Mouse (Mus musculus) G1E (cell line): ENCODE measurements around the gene Lce3d. TPM values are rescaled to one million over a fixed set of nuclear protein-coding genes. Genes with fewer than 3 reads are reported as not detected.
A peak's percentile ranks its signal among the peaks of the same experiment; 100 is the strongest.

Experiments used
- ATAC-seq: 2 replicates; pipeline ENCODE4 v1.8.0; 2016; ENCODE audit warnings: mild to moderate bottlenecking; ENCODE audit not compliant: insufficient number of reproducible peaks, poor library complexity, low FRiP score, severe bottlenecking; ENCODE audit errors: extremely low read depth
- DNase-seq: peaks from one replicate; pipeline ENCODE4 v3.0.0; 2012; ENCODE audit warnings: low spot score
- H3K27me3 ChIP-seq: 2 replicates; pipeline ENCODE4 v1.6.1; 2012; ENCODE audit warnings: mild to moderate bottlenecking, low read length, inconsistent platforms; ENCODE audit not compliant: insufficient read depth
- H3K36me3 ChIP-seq: replicated peaks from 2 replicates; pipeline ENCODE3; 2012; ENCODE audit warnings: mild to moderate bottlenecking, inconsistent platforms
- H3K4me1 ChIP-seq: 2 replicates; pipeline ENCODE4 v1.6.1; 2012; ENCODE audit warnings: low read depth, low read length, inconsistent platforms, mixed read lengths; ENCODE audit not compliant: insufficient read depth
- H3K4me3 ChIP-seq: 2 replicates; pipeline ENCODE4 v1.5.1; 2012; ENCODE audit warnings: low read depth, mild to moderate bottlenecking, inconsistent platforms, low read length, moderate library complexity, mixed read lengths
- H3K9me3 ChIP-seq: replicated peaks from 2 replicates; pipeline ENCODE4 v1.6.1; 2012; ENCODE audit warnings: inconsistent platforms
- CTCF ChIP-seq: IDR thresholded peaks from 2 replicates; pipeline ENCODE4 v1.5.1; 2012; ENCODE audit warnings: low read depth, low read length, inconsistent platforms, mixed read lengths
- GATA1 ChIP-seq: IDR thresholded peaks from 2 replicates; pipeline ENCODE4 v1.6.1; 2012; ENCODE audit warnings: borderline replicate concordance, low read length, inconsistent platforms, mixed read lengths
- GATA2 ChIP-seq: IDR thresholded peaks from 2 replicates; pipeline ENCODE4 v1.6.1; 2012; ENCODE audit warnings: low read depth, low read length, inconsistent platforms, borderline replicate concordance
- POLR2AphosphoS5 ChIP-seq: IDR thresholded peaks from 2 replicates; pipeline ENCODE4 v1.6.1; 2012; ENCODE audit warnings: low read depth, low read length, inconsistent platforms; ENCODE audit not compliant: insufficient replicate concordance
- TAL1 ChIP-seq: conservative IDR thresholded peaks from 2 replicates; pipeline ENCODE4 v1.6.1; 2012; ENCODE audit warnings: low read depth, low read length, inconsistent platforms, mixed read lengths
- polyA plus RNA-seq: library from polyadenylated mRNA; stranded (reverse); fragments of >175 nt; gene quantifications from 2 replicates; pipeline ENCODE4 v1.2.3, GENCODE M21; 2012
- total RNA-seq, 2 experiments: library from RNA; stranded (forward) in 1 of 2; stranded (reverse) in 1 of 2; fragments of 200-1000 nt in 1 of 2; fragments of >200 nt in 1 of 2; fragmentation: Nextera tagmentation in 1 of 2; gene quantifications; 2 replicates each; pipeline ENCODE4 v1.2.3; 2014 to 2017

Gene Lce3d
- total and polyA plus RNA-seq, 3 experiments: not detected

DNA sequence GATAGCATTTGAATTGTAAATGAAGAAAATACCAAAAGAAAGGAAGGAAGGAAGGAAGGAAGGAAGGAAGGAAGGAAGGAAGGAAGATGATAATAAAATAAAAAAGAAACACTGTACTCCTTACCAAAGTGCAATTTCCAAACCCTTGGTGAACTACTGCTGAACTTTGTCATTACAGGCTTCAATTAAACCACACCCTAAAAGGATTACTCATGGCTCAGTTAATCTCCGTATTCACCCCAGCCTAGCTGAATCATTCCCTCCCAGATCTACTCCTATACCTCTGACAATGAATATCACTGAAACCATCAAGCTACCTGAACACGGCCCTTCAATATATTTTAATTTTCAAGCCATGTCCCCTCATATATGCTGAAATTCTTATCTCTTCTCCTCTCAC is 21.3 kb downstream of the Lce3d start:
- ATAC-seq (no peak), DNase-seq (no peak)
- no peaks in the 10 kb centered on the region for H3K4me1 ChIP-seq
- no peak for TF ChIP-seq GATA1
- no peak for TF ChIP-seq CTCF
- TF ChIP-seq POLR2AphosphoS5: no peak
- TF ChIP-seq GATA2: no peak
- TF ChIP-seq TAL1: no peak
- no peaks in the 10 kb centered on the region for H3K9me3 ChIP-seq
- H3K27me3 ChIP-seq: no peaks in the 10 kb centered on the region
- no peak overlapping the region for H3K4me3 ChIP-seq
- no peaks in the 10 kb centered on the region for H3K36me3 ChIP-seq

DNA sequence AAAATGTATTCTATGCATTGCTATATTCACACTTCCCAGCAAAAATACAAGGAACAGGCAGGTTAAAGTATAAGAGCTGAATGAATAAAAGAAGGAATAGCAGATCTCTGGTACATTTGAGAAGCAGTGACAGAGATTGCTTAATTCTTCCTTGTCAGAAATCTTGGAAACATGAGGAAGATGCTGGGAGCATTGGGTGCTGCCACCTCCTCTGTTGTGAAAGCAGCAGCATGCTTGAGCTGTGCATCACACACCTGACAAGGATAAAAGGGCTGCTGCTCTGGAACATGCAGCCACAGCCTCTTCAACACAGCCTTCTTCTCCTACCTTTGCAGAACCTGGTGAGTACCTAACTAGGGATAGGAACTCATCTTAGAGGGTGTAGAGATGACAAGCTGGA is 34.7 kb downstream of the Lce3d start, which contains the start of gene Lce3f:
Gene Lce3f, plus strand, starts transcription at position 301 of the 400 bp plus-strand sequence.
- TF ChIP-seq GATA2 (no peak), POLR2AphosphoS5 (no peak), CTCF (no peak), TAL1 (no peak), GATA1 (no peak)
- H3K4me1 ChIP-seq: no peaks in the 10 kb centered on the region
- no peaks in the 10 kb centered on the region for H3K36me3 ChIP-seq
- 0 out of 2 replicates have a peak, but pooled peaks cover 2% of the 10 kb centered on the region for H3K9me3 ChIP-seq
- no peaks in the 10 kb centered on the region for H3K27me3 ChIP-seq
- DNase-seq: no peak
- ATAC-seq: no peak
- H3K4me3 ChIP-seq: no peak within 1 kb of the TSS

DNA sequence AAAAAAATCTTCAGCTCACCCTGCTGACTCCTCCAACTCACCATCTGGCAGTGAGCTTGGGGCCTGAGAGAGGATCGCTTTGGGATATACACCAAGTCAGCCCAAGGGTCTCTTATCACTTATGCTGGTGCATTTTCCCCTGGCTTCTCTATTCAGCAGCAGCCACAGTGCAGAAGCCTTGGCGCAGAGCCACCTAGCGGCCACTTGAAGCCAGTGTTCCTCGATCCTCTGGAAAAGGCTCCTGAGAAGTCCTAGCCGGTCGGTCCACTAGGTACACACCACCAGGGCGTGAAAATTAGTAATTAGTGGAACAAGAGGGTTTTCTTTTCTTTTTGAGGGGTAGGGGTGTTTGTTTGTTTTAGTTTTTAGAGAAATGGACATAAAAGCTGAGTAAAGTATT is 41.5 kb downstream of the Lce3d start:
- DNase-seq (no peak), ATAC-seq (peak; percentile 40; the same call in 1 of the 2 replicates)
- Histone ChIP-seq H3K27me3 (no peaks in the 10 kb centered on the region), H3K4me3 (no peak overlapping the region), H3K9me3 (peaks cover 2% of the 10 kb centered on the region; the same call in 1 of the 2 replicates), H3K4me1 (no peaks in the 10 kb centered on the region), H3K36me3 (no peaks in the 10 kb centered on the region)
- 0 out of 2 replicates have a peak, but pooled peaks have one; percentile 4 for TF ChIP-seq CTCF
- TF ChIP-seq POLR2AphosphoS5: no peak

DNA sequence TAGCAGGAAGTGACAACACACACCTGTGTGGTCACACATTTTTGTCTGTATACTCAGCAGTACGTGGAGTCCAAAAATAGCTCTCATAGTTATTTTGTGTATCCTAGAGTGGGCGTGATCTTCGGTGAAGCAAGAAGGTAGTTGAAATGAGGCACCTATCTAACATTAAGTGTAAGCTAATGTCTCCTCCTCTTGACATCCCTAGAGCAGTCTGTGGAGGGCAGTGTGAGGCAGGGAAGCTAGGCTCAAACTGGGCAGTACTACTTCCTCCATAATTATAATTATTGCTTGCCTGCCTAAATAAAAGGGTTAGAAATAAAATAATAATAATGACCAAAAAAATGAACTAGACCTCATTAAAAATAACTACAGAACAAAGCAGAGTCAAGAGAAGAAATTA is 43.4 kb downstream of the Lce3d start:
- peaks cover 2% of the 10 kb centered on the region; the same call in 1 of the 2 replicates for H3K9me3 ChIP-seq

DNA sequence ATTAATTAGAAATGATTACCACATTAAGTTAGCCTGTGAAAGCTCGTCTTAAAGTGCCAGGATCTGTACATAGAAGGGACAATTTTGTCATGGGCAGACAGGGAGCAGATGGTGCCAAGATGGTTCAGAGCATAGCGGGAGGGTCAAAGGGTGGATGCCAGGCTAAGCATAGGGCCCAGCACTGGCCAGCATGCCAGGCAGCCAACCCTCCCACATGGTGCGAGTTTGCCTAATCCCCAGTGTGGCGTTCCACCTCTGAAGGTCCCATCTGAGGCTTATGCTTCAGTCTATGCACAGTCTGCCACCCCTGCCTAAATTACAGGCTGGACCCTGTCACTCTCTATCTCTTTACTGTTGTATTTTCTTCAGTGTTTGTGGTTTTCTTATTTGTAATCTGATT is 45.7 kb downstream of the Lce3d start:
- Histone ChIP-seq H3K4me3 (no peak overlapping the region), H3K4me1 (no peaks in the 10 kb centered on the region), H3K27me3 (no peaks in the 10 kb centered on the region), H3K9me3 (peaks cover 2% of the 10 kb centered on the region; the same call in 1 of the 2 replicates), H3K36me3 (no peaks in the 10 kb centered on the region)
- TF ChIP-seq TAL1 (no peak), GATA1 (no peak), CTCF (no peak), POLR2AphosphoS5 (no peak), GATA2 (no peak)
- DNase-seq: no peak
- ATAC-seq: no peak

More for the DNA sequence above, 43.4 kb downstream of the Lce3d start:
- TF ChIP-seq GATA1 (no peak), TAL1 (no peak)
- DNase-seq (no peak), ATAC-seq (no peak)
- H3K36me3 ChIP-seq: no peaks in the 10 kb centered on the region
- no peak overlapping the region for H3K4me3 ChIP-seq
- no peaks in the 10 kb centered on the region for H3K4me1 ChIP-seq
- H3K27me3 ChIP-seq: no peaks in the 10 kb centered on the region

Other genes with a start within 250 kb of the Lce3d start
Only the 20 nearest of the 21 such genes appear.
- gene Lce1f, start 237.0 kb upstream of the Lce3d start, total RNA-seq (2014; fragmentation: Nextera tagmentation): not detected in 2 replicates
- gene Lce1f, start 237.0 kb upstream of the Lce3d start, total RNA-seq (2017): not detected in 2 replicates
- gene Lce1f, start 237.0 kb upstream of the Lce3d start, polyA plus RNA-seq: not detected in 2 replicates
- gene Gm38119, start 218.3 kb upstream of the Lce3d start, total RNA-seq (2014; fragmentation: Nextera tagmentation): not detected in 2 replicates
- gene Gm38119, start 218.3 kb upstream of the Lce3d start, total RNA-seq (2017): not detected in 2 replicates
- gene Gm38119, start 218.3 kb upstream of the Lce3d start, polyA plus RNA-seq: not detected in 2 replicates
- gene Lce1g, start 205.1 kb upstream of the Lce3d start, total RNA-seq (2014; fragmentation: Nextera tagmentation): not detected in 2 replicates
- gene Lce1g, start 205.1 kb upstream of the Lce3d start, total RNA-seq (2017): not detected in 2 replicates
- not detected in 2 replicates for gene Lce1g, start 205.1 kb upstream of the Lce3d start, polyA plus RNA-seq
- gene Lce1h, start 192.3 kb upstream of the Lce3d start, total RNA-seq (2014; fragmentation: Nextera tagmentation): not detected in 2 replicates
- gene Lce1h, start 192.3 kb upstream of the Lce3d start, total RNA-seq (2017): not detected in 2 replicates
- gene Lce1h, start 192.3 kb upstream of the Lce3d start, polyA plus RNA-seq: not detected in 2 replicates
- gene Lce1i, start 178.5 kb upstream of the Lce3d start, total RNA-seq (2014; fragmentation: Nextera tagmentation): not detected in 2 replicates
- gene Lce1i, start 178.5 kb upstream of the Lce3d start, total RNA-seq (2017): not detected in 2 replicates
- not detected in 2 replicates for gene Lce1i, start 178.5 kb upstream of the Lce3d start, polyA plus RNA-seq
- gene Lce1j, start 166.9 kb upstream of the Lce3d start, total RNA-seq (2014; fragmentation: Nextera tagmentation): not detected in 2 replicates
- not detected in 2 replicates for gene Lce1j, start 166.9 kb upstream of the Lce3d start, total RNA-seq (2017)
- gene Lce1j, start 166.9 kb upstream of the Lce3d start, polyA plus RNA-seq: not detected in 2 replicates
- not detected in 2 replicates for gene Lce1k, start 149.5 kb upstream of the Lce3d start, total RNA-seq (2014; fragmentation: Nextera tagmentation)
- gene Lce1k, start 149.5 kb upstream of the Lce3d start, total RNA-seq (2017): not detected in 2 replicates
- not detected in 2 replicates for gene Lce1k, start 149.5 kb upstream of the Lce3d start, polyA plus RNA-seq
- not detected in 2 replicates for gene Kprp, start 130.1 kb upstream of the Lce3d start, total RNA-seq (2014; fragmentation: Nextera tagmentation)
- gene Kprp, start 130.1 kb upstream of the Lce3d start, total RNA-seq (2017): 0.05 and 0.06 TPM in 2 replicates
- not detected in 2 replicates for gene Kprp, start 130.1 kb upstream of the Lce3d start, polyA plus RNA-seq
- gene Lce1l, start 106.1 kb upstream of the Lce3d start, total RNA-seq (2014; fragmentation: Nextera tagmentation): not detected in 2 replicates
- not detected in 2 replicates for gene Lce1l, start 106.1 kb upstream of the Lce3d start, total RNA-seq (2017)
- not detected in 2 replicates for gene Lce1l, start 106.1 kb upstream of the Lce3d start, polyA plus RNA-seq
- not detected in 2 replicates for gene 2310050C09Rik, start 87.2 kb upstream of the Lce3d start, total RNA-seq (2014; fragmentation: Nextera tagmentation)
- not detected in 2 replicates for gene 2310050C09Rik, start 87.2 kb upstream of the Lce3d start, total RNA-seq (2017)
- not detected in 2 replicates for gene 2310050C09Rik, start 87.2 kb upstream of the Lce3d start, polyA plus RNA-seq
- not detected in 2 replicates for gene Lce3a, start 31.2 kb upstream of the Lce3d start, total RNA-seq (2014; fragmentation: Nextera tagmentation)
- not detected in 2 replicates for gene Lce3a, start 31.2 kb upstream of the Lce3d start, total RNA-seq (2017)
- gene Lce3a, start 31.2 kb upstream of the Lce3d start, polyA plus RNA-seq: not detected in 2 replicates
- gene Lce3b, start 24.4 kb upstream of the Lce3d start, total RNA-seq (2014; fragmentation: Nextera tagmentation): not detected in 2 replicates
- gene Lce3b, start 24.4 kb upstream of the Lce3d start, total RNA-seq (2017): not detected in 2 replicates
- not detected in 2 replicates for gene Lce3b, start 24.4 kb upstream of the Lce3d start, polyA plus RNA-seq
- gene Lce3c, start 12.9 kb upstream of the Lce3d start, total RNA-seq (2014; fragmentation: Nextera tagmentation): not detected in 2 replicates
- not detected in 2 replicates for gene Lce3c, start 12.9 kb upstream of the Lce3d start, total RNA-seq (2017)
- gene Lce3c, start 12.9 kb upstream of the Lce3d start, polyA plus RNA-seq: not detected in 2 replicates
- not detected in 2 replicates for gene Lce3e, start 9.7 kb downstream of the Lce3d start, total RNA-seq (2014; fragmentation: Nextera tagmentation)
- gene Lce3e, start 9.7 kb downstream of the Lce3d start, total RNA-seq (2017): not detected in 2 replicates
- gene Lce3e, start 9.7 kb downstream of the Lce3d start, polyA plus RNA-seq: not detected in 2 replicates
- gene Lce3f, start 34.8 kb downstream of the Lce3d start, total RNA-seq (2014; fragmentation: Nextera tagmentation): not detected in 2 replicates
- gene Lce3f, start 34.8 kb downstream of the Lce3d start, total RNA-seq (2017): not detected in 2 replicates
- gene Lce3f, start 34.8 kb downstream of the Lce3d start, polyA plus RNA-seq: not detected in 2 replicates
- not detected in 2 replicates for gene Crct1, start 58.3 kb downstream of the Lce3d start, total RNA-seq (2014; fragmentation: Nextera tagmentation)
- gene Crct1, start 58.3 kb downstream of the Lce3d start, total RNA-seq (2017): not detected in 2 replicates
- gene Crct1, start 58.3 kb downstream of the Lce3d start, polyA plus RNA-seq: not detected in 2 replicates
- not detected in 2 replicates for gene Lce1m, start 61.7 kb downstream of the Lce3d start, total RNA-seq (2014; fragmentation: Nextera tagmentation)
- 0.38 TPM in 1 of 2 replicates, not detected in the other for gene Lce1m, start 61.7 kb downstream of the Lce3d start, total RNA-seq (2017)
- not detected in 2 replicates for gene Lce1m, start 61.7 kb downstream of the Lce3d start, polyA plus RNA-seq
- gene Gm4858, start 111.4 kb downstream of the Lce3d start, total RNA-seq (2014; fragmentation: Nextera tagmentation): not detected in 2 replicates
- gene Gm4858, start 111.4 kb downstream of the Lce3d start, total RNA-seq (2017): 0.27 TPM in 1 of 2 replicates, not detected in the other
- gene Gm4858, start 111.4 kb downstream of the Lce3d start, polyA plus RNA-seq: not detected in 2 replicates
- not detected in 2 replicates for gene Crnn, start 187.4 kb downstream of the Lce3d start, total RNA-seq (2014; fragmentation: Nextera tagmentation)
- gene Crnn, start 187.4 kb downstream of the Lce3d start, total RNA-seq (2017): 0.22 TPM in 1 of 2 replicates, not detected in the other
- gene Crnn, start 187.4 kb downstream of the Lce3d start, polyA plus RNA-seq: not detected in 2 replicates
- not detected in 2 replicates for gene Flg2, start 239.9 kb downstream of the Lce3d start, total RNA-seq (2014; fragmentation: Nextera tagmentation)
- gene Flg2, start 239.9 kb downstream of the Lce3d start, total RNA-seq (2017): under 0.01 TPM in 2 replicates
- not detected in 2 replicates for gene Flg2, start 239.9 kb downstream of the Lce3d start, polyA plus RNA-seq